14 mouse cellular contexts compared by ENCODE assay signal in the genomic region with DNA sequence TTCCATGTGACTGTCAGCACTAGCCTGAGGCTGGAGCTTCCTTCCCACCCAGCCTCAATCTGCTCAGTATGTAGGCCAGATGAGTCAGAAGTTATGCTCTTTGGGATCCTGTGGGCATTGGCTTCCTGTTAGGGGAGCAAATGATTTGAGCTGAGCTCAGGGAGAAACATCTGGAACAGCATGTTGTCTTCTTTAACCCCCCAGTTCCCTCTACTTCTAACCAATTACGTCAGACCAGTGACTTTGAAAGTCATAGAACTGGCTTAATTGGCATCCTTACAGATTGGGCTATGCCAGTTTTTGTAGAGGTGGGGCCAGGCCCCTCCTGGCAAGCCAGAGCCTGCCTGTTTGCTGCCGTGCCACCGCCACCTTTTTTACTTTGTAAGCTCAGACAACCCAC. TPM values are rescaled to one million over a fixed set of nuclear protein-coding genes. Genes with fewer than 3 reads are reported as not detected.
DNase-seq lines count a peak whose midpoint lies in the region; ATAC-seq and TF ChIP-seq lines count a peak whose summit lies in the region.
"Had no signal": no experiment of that assay in that cellular context is flagged by ENCODE, and none has a peak within 500 bp of the region (broad histone marks: within the 10 kb centered on the region; RNA-seq: fewer than 3 reads in every experiment).

No protein-coding gene starts in this region.

- CTCF ChIA-PET in Patski (lab: Charles Lee) = interaction anchor here (0.9 to 1.9 kb wide), 5 partner anchors 10 to 29 kb away, joined by 3 to 5 read pairs (median 4); no protein-coding TSS in a partner anchor

- in situ Hi-C loops in Patski (cut with MboI; ENCODE audit: low pct_unique_long_range_greater_than_20kb) = no loop called here

- H3K27ac ChIP-seq in limb, embryonic 13.5 days = peak overlapping the region; percentile 87; the same call in 1 of the 2 replicates
- no peak overlapping the region for H3K27ac ChIP-seq in limb, embryonic 10.5 days
- peak overlapping the region; percentile 79 for H3K27ac ChIP-seq in limb, embryonic 15.5 days
- H3K27ac ChIP-seq: hindbrain, embryonic 10.5 days had no signal

- peaks cover 61% of the 10 kb centered on the region for H3K4me1 ChIP-seq in limb, embryonic 13.5 days
- peaks cover 34% of the 10 kb centered on the region for H3K4me1 ChIP-seq in limb, embryonic 10.5 days
- peaks cover 57% of the 10 kb centered on the region for H3K4me1 ChIP-seq in limb, embryonic 15.5 days

- peak overlapping the region; percentile 27; the same call in 1 of the 2 replicates for H3K4me2 ChIP-seq in limb, embryonic 13.5 days (replicated peaks)
- H3K4me2 ChIP-seq in limb, embryonic 15.5 days = 0 out of 2 replicates have a peak overlapping the region, but pooled peaks have one; percentile 15

- no peak for TF ChIP-seq CTCF in Patski (IDR thresholded peaks at IDR 0.05)

- no peak overlapping the region for H3K4me3 ChIP-seq in limb, embryonic 13.5 days
- no peak overlapping the region for H3K4me3 ChIP-seq in limb, embryonic 10.5 days
- H3K4me3 ChIP-seq in limb, embryonic 15.5 days = no peak overlapping the region
- H3K4me3 ChIP-seq: hindbrain, embryonic 10.5 days had no signal

- peak; percentile 98 for DNase-seq in heart, adult 11 months
- DNase-seq in heart, postnatal 36 days = no peak
- no peak for DNase-seq in limb, embryonic 10.5 days (ENCODE audit: low spot score)
- DNase-seq in Patski (ENCODE audit: low read depth, low spot score) = no peak
- no peak for DNase-seq in embryo, embryonic 10.5 days (ENCODE audit: low spot score)
- DNase-seq in yolk sac, embryonic 10.5 days (ENCODE audit: low spot score) = no peak
- DNase-seq: cerebellum, adult 18-20 months; kidney, postnatal 36 days; right cerebral cortex, adult 18-20 months had no signal

- POLR2A ChIA-PET in Patski (lab: Charles Lee) = interaction anchor here (1.0 to 1.6 kb wide), 3 partner anchors 10 to 26 kb away, joined by 4 to 5 read pairs (median 4); no protein-coding TSS in a partner anchor

- H3K36me3 ChIP-seq in limb, embryonic 13.5 days = no peaks in the 10 kb centered on the region; the same call in 1 of the 2 replicates
- no peaks in the 10 kb centered on the region for H3K36me3 ChIP-seq in limb, embryonic 10.5 days
- H3K36me3 ChIP-seq in limb, embryonic 15.5 days = 0 out of 2 replicates have a peak, but pooled peaks cover 6% of the 10 kb centered on the region
- H3K36me3 ChIP-seq: hindbrain, embryonic 10.5 days had no signal

- 51% methylated on average over 3 of the region's 3 CpGs for WGBS in limb, embryonic 13.5 days
- 67% methylated on average over 3 of the region's 3 CpGs for WGBS in limb, embryonic 10.5 days
- WGBS in limb, embryonic 15.5 days = 43% methylated on average over 3 of the region's 3 CpGs

- no peak for ATAC-seq in limb, embryonic 13.5 days (ENCODE audit: low FRiP score, low read depth)
- peak; percentile 32 for ATAC-seq in Patski
- ATAC-seq in limb, embryonic 15.5 days (ENCODE audit: insufficient number of reproducible peaks, low FRiP score, low TSS enrichment, low read depth) = no peak
- ATAC-seq: forebrain, embryonic 16.5 days had no signal

- intact Hi-C loops in heart, postnatal 36 days (cut with DNase I) = no loop called here

- no peak overlapping the region for H3K9ac ChIP-seq in limb, embryonic 13.5 days
- no peak overlapping the region for H3K9ac ChIP-seq in limb, embryonic 15.5 days

- H3K9me3 ChIP-seq in limb, embryonic 13.5 days = no peaks in the 10 kb centered on the region
- H3K9me3 ChIP-seq in limb, embryonic 10.5 days (replicated peaks) = no peaks in the 10 kb centered on the region
- no peaks in the 10 kb centered on the region for H3K9me3 ChIP-seq in limb, embryonic 15.5 days
- H3K9me3 ChIP-seq: hindbrain, embryonic 10.5 days had no signal

- no peaks in the 10 kb centered on the region for H3K27me3 ChIP-seq in limb, embryonic 13.5 days
- H3K27me3 ChIP-seq in limb, embryonic 10.5 days (ENCODE audit: low read depth, poor library complexity, severe bottlenecking) = 0 out of 2 replicates have a peak, but pooled peaks cover 6% of the 10 kb centered on the region
- H3K27me3 ChIP-seq in Patski = no peaks in the 10 kb centered on the region
- no peaks in the 10 kb centered on the region for H3K27me3 ChIP-seq in limb, embryonic 15.5 days

RNA-seq across cellular contexts. Expression of gene Tbc1d10a, which starts 4.1 kb away (rescaled TPM):
- total RNA-seq in heart, postnatal 36 days (2021) = 10 to 100 TPM in 1 of 2 experiments, 1 to 10 TPM in 1; 8.6 to 11.2 TPM
- polyA plus RNA-seq in limb, embryonic 13.5 days (2015; fragmentation: Nextera tagmentation; extraction: Ambion mirVana) = 40.2 and 42.3 TPM in 2 replicates
- 27.4 and 37.4 TPM in 2 replicates for polyA plus RNA-seq in limb, embryonic 10.5 days (2016; fragmentation: Nextera tagmentation; extraction: Ambion mirVana)
- 50.9 TPM for polyA plus RNA-seq in Patski (2021)
- polyA plus RNA-seq in limb, embryonic 15.5 days (2015; fragmentation: Nextera tagmentation; extraction: Ambion mirVana) = 58.7 and 61.9 TPM in 2 replicates

RNA-seq across cellular contexts. Expression of gene Castor1, which starts 27.3 kb away (rescaled TPM):
- 1 to 10 TPM; 5.2 to 5.5 TPM for total RNA-seq in heart, postnatal 36 days (2021)
- polyA plus RNA-seq in limb, embryonic 13.5 days (2015; fragmentation: Nextera tagmentation; extraction: Ambion mirVana) = 4.5 and 4.7 TPM in 2 replicates
- polyA plus RNA-seq in limb, embryonic 10.5 days (2016; fragmentation: Nextera tagmentation; extraction: Ambion mirVana) = 1.8 and 2.1 TPM in 2 replicates
- 0.35 TPM for polyA plus RNA-seq in Patski (2021)
- 15.2 and 20.6 TPM in 2 replicates for polyA plus RNA-seq in limb, embryonic 15.5 days (2015; fragmentation: Nextera tagmentation; extraction: Ambion mirVana)

RNA-seq across cellular contexts. Expression of gene Sf3a1, which starts 30.5 kb away (rescaled TPM):
- total RNA-seq in heart, postnatal 36 days (2021) = 10 to 100 TPM; 32.7 to 36.7 TPM
- polyA plus RNA-seq in limb, embryonic 13.5 days (2015; fragmentation: Nextera tagmentation; extraction: Ambion mirVana) = 57.0 and 65.7 TPM in 2 replicates
- 101 and 105 TPM in 2 replicates for polyA plus RNA-seq in limb, embryonic 10.5 days (2016; fragmentation: Nextera tagmentation; extraction: Ambion mirVana)
- 45.2 TPM for polyA plus RNA-seq in Patski (2021)
- polyA plus RNA-seq in limb, embryonic 15.5 days (2015; fragmentation: Nextera tagmentation; extraction: Ambion mirVana) = 44.9 and 45.2 TPM in 2 replicates

RNA-seq across cellular contexts. Expression of gene Ccdc157, which starts 30.6 kb away (rescaled TPM):
- total RNA-seq in heart, postnatal 36 days (2021) = 1 to 10 TPM; 5.0 to 5.3 TPM
- 9.5 and 10.3 TPM in 2 replicates for polyA plus RNA-seq in limb, embryonic 13.5 days (2015; fragmentation: Nextera tagmentation; extraction: Ambion mirVana)
- 7.9 and 9.4 TPM in 2 replicates for polyA plus RNA-seq in limb, embryonic 10.5 days (2016; fragmentation: Nextera tagmentation; extraction: Ambion mirVana)
- polyA plus RNA-seq in Patski (2021) = 17.3 TPM
- 10.9 and 12.3 TPM in 2 replicates for polyA plus RNA-seq in limb, embryonic 15.5 days (2015; fragmentation: Nextera tagmentation; extraction: Ambion mirVana)

RNA-seq across cellular contexts. Expression of gene Osm, which starts 45.5 kb away (rescaled TPM):
- not detected for total RNA-seq in heart, postnatal 36 days (2021)
- polyA plus RNA-seq in limb, embryonic 13.5 days (2015; fragmentation: Nextera tagmentation; extraction: Ambion mirVana) = 0.06 TPM in 1 of 2 replicates, not detected in the other
- polyA plus RNA-seq in limb, embryonic 10.5 days (2016; fragmentation: Nextera tagmentation; extraction: Ambion mirVana) = not detected in 2 replicates
- not detected for polyA plus RNA-seq in Patski (2021)
- 0.12 and 0.23 TPM in 2 replicates for polyA plus RNA-seq in limb, embryonic 15.5 days (2015; fragmentation: Nextera tagmentation; extraction: Ambion mirVana)
- total RNA-seq: left cerebral cortex, postnatal 14 days had no signal
- polyA plus RNA-seq: forebrain, embryonic 16.5 days had no signal
